Mouse (Mus musculus) lung, adult 18-20 months (tissue): ENCODE results near the gene 3110018I06Rik.

Experiments
- DNase-seq, 2 experiments: peaks; one replicate each; pipeline ENCODE4 v3.0.0; 2022; ENCODE audit warnings: mixed read lengths in 2 of 2

Gene 3110018I06Rik

DNA sequence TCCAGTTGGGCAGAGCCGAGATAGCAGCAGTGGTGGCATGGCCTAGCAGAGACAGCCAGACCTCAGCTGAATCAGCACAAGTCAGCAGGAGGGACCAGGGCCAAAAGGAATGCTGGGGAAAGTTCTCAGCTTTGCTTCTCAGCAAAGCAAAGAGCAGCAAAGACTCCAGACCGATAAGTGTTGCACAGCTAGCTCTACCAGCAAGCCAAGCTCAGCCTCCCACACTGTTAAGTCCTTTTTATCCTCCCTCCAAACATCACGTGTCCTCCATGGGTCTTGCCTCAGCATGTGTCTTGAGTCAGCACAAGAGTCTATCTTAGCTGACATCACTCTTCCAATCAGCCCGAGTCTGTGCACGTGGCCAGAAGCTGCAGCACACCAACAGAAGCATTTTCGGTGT lies at the start of gene 3110018I06Rik:
Gene 3110018I06Rik, plus strand, starts transcription at position 262 of the 400 bp plus-strand sequence.
- DNase-seq = no peak

DNA sequence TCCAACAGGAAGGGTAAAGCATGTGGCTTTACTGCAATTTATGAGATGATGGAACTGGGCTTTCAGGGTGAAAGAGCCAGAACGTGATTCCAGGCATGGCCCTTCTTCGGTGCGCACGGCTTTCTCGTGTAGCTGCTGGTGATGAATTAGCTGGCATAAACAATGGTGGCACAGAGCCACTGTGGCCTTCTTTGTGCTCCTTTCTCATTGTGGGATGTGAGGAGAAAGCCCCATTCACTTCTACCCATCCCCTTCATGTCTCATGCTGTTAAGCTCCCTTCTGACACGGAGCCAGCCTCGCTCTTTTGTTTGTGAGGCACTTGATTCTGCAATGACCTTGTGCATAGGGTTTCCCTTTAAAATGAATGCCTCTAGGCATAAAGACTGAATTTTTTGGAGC lies 43.8 kb upstream of the 3110018I06Rik start:
- DNase-seq = no peak

DNA sequence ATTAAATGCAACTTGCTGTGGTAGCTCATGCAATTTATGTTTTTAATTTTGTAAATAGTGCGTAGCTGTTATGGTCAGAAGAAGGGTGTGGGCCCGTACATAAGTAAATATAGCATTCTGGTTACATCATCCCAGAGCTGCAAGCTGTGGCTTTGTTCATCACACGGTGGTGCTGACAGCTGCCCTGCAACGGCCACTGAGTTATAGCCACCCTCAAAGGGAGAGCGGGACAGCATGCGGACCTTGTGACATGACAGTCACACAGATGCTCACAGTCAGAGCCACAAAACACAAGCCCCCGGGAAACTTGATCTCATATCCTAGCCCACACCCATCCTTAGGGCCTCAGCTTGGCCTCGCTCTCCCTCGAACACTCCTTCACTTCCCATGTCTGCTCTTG lies 30.6 kb upstream of the 3110018I06Rik start:
- no peak for DNase-seq

DNA sequence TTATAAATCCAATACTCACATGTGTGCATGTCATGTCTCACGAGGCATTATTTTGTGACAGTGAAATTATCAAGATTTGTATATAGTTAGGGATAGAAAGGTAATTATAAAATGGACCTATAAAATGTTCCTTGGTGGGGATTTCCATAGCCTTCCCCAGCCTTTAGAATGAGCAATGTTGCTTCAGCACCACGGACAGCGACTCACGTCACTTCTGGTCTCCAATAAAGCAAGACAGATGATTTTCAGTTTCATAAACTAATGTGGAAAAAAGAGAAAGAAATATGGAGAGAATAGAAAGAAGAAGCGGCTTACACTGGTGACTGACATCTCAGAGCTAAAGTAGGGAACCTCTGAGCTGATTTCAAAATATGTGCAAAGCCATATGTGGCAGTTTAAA lies 23.7 kb upstream of the 3110018I06Rik start:
- DNase-seq = peak; percentile 4 to 6

DNA sequence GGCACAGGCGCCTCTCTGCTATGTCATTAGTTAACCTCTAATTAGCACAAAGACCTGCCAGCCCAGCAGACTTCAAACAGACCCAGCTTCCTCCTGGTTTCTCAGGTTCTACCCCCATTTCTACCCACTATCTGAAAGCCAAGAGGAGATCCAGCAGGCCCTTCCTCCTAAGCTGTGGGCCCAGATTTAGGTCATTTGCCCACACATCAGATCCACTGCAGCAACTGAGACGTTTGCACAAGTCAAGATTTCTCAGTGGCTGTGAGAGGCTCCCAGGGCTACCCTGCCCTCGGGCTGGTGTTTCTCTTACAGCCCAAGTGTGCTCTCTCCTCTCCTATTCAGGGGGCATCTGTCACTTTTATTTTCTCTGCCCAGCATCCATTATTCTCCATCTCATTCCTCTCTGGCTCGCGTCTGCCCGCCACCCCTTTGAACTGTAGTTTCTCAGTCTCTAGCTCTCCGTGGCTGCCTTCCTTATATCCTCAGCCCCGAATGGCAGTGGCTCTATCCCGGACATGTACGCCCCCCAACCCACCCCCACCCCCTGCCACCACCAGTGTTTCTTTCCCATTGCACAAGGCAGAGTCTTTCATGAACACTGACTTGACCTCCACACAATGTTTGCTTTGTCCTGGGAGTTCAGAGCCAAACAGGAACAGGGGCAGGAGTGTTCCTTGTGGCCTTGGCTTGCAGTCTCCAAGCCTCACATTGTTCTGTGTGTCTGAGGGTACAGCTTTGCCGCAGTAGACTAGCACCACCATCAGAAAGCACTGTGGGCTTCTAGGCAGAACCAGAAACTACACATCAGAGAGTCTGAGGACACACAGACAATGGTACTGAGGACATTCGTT lies 11.8 kb upstream of the 3110018I06Rik start:
- DNase-seq = no peak

DNA sequence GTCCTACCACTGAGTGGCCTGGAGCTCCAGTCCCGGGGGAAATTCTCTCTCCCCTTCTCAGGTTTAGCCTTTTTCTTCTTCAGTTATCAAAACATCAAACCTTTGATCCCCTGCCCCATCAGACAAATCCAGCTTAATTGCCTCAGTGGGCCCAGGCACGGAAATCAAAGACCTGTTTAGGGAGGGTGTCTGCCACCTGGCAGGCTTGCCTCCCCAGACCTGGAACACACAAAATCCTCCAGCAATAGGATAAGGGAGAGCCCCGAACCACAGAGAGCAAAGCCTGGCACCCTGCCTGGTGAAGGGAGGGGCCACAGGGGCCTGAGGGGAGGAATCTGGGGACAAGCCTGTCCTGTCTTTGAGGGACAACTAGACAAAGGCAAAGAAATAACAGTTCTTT lies 9.1 kb upstream of the 3110018I06Rik start:
- DNase-seq = no peak

DNA sequence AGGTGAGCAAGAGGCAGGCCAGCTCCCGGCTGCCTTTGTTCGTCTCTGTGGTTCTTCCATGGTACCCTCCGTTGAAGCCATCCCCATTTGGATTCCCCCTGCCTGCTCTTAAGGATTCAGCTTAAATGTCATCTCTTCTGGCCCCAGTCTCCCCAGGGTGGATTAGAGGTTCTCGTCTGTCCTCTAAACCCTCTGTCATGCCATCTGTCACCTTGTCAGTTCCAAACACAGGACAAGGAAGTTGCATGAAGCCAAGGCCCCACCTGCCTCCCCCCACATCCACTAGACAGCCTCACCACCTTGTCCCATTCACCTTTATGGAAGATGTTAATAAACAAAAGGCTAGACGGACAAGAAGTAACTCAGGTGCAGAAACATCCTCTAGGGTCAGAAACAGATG lies 5.4 kb upstream of the 3110018I06Rik start:
- no peak for DNase-seq

DNA sequence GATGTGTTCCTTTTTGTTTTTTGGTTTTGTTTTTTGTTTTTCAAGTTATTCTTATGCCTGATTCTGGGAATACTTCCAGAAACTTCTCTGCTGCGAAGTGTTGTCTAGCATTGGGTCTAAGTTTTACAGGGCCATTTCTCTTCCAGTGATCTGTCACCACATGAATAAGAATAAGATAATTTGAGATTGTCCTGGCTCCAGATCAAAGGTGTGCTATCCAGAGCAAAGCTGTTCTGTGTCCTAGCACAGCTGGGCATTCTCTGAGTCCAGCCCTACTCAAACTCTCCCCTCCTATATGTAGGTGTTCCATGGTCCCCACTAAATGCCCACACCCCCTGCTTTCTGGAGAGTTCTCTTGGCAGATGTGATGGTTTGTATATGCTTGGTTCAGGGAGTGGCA lies 2.9 kb downstream of the 3110018I06Rik start:
- DNase-seq = no peak

DNA sequence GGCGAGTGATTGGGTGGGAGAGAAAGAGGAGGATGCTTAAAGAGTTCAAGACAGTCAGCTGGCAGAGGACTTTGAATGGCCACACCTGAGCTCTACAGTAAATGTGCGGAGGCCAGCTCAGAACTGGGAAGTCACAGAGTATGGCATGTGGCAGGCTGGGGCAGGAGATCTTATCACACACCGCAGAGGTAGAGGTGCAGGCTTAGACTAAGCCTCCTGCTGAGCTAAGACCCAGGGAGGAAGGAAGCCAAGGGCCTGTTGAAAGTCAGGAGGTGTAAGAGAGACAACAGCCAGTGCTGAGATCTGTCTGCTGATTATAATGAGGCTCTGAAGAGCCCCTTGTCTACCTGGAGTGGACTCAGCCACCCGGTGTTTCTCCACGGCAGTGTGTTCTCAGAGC lies 8.5 kb downstream of the 3110018I06Rik start:
- no peak for DNase-seq

DNA sequence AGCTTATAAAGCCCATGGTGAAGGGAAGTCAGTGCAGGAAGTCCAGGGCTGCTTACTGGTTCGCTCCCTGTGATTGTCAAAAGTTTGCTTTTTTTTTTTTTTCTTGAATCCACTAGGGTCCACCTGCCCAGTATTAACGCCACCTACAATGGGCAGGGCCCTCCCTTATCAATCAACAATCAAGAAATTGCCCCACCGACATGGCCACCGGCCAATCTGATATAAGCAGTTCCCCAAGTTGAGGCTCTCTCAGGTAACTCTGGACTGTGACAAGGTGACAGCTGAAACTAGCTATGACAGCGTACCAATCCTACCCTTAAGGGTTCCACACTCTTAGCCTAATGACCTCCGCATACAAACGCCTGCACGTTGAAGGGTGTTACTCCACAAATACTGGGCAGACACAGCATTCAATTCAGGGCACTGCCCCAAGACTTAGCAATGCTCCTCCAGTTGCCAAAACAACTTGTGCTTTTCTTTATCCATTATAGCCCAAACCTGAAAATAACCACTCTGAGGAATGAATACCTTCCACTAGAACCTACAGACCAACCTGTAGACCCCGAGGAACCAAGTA lies 21.3 kb downstream of the 3110018I06Rik start:
- no peak for DNase-seq

DNA sequence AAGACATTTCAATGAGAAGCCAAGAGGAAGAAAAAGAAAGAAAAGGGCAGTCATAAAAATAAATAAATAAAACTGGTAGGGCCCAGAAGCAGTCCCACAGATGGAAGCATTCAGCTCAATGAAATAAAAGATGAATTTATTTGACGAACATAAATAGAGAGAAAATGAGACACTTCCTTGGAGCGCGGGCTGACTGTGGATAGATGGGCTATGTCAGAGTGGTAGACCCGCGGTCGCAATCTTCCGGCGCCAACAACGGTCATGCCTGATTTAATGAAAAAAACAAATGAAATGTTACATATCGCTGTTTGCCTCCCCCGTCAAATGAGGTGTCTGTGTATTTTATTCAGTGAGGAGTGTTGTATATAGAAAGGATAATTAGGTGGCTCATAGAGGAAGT lies 22.7 kb downstream of the 3110018I06Rik start:
- DNase-seq = no peak

DNA sequence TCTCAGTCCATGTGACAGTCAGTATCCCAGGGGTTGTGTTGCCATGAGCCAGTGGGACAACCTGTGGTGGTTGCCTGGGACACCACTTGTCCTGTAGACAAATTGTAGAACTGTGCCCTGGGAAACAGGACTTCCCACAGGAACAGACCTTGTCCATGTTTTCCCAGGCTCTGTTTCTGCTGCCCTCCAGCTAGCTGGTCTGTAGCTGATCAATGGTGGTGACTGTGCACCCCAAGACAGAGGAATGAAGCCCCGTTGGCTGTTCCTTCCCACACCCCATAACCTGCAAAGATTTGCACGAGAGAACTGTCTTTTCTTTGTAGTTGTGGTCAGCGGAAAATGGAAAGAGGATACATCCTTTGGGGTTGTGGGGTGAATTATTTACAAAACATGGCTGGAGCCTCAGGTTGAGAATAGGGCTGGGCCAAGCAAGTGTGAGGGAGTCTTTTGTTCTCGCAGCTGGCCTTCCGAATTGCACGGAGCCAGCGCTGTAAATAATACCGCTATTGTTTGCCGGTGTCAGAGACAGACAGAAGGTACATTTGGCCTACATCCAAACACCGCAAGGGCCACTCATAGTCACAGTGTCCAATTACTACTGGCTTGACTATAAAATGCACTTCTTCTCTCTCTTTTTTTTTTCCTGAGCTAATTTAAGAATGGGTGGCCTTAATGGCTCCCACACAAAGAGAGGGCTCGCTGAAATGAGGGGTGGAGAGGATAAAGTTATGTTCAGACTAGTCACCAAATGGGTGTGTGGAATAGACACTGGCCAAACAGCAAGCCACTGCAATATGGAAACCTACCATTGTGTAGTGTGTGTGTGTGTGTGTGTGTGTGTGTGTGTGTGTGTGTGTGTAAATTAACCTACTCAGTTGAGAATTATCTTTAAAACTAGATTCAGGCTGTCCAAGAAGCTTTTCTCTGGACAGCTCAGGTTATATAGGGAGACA lies 28.1 kb downstream of the 3110018I06Rik start:
- no peak for DNase-seq

DNA sequence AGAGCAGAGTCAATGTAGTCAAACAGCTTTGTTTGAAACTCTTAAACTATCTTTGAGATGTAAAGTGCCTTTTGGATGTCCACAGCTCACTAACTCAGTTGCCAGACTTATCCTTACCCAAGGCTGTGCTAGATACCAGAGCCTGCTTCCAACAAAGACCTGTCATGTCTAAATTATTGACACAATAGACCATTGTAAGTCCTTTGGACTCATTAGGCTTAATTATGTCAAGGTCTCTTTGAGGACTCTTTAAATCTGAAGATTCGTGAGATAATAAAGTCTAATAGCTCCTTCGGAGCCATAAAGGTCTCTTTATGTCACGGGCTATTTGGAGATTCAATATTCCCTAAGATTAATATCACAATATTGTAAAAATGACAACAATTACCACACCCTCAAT lies 32.5 kb downstream of the 3110018I06Rik start:
- DNase-seq = no peak

DNA sequence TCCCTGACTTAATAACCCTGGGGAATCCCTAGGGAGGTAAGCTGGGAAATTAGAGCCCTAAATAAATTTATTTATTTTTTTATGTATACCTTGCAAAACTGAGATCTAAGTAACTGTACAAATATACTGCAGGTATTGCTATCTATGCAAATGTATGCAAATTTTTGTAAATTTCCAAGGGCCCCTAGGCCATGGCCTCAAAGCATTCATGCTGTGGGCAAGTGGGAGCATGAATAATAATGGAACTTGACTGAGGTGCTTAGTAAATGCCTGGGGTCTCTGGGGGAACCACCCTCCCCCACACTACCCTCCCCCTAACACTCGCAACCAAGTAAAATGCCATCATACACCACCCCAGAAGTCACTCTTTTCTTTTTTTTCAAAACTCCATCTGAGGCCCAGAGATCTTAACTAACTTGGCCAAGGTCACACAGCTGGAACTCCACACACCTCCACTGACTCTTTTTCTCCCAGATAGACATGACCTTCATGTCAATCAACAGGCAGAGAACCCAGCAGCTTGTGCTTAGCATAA lies 40.0 kb downstream of the 3110018I06Rik start:
- no peak for DNase-seq

DNA sequence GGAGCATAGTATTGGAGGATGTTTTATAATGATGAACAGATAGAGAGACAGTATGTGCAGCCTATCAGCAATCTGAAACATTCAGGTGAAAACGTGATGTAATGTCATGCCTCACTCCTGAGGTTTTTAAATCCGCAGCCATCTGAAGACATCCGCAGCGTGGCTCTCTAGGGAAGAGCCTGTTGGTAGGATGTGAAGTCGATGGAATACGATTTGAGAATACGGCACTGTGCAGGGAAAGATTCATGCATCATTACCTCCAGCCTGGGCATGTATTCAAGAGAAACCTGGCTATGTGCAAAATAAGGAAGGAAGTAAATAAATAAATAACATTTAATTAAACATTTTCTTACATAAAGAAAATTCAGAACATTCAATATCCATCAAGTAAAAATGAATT lies 44.4 kb downstream of the 3110018I06Rik start:
- no peak for DNase-seq
